In the genomic region with DNA sequence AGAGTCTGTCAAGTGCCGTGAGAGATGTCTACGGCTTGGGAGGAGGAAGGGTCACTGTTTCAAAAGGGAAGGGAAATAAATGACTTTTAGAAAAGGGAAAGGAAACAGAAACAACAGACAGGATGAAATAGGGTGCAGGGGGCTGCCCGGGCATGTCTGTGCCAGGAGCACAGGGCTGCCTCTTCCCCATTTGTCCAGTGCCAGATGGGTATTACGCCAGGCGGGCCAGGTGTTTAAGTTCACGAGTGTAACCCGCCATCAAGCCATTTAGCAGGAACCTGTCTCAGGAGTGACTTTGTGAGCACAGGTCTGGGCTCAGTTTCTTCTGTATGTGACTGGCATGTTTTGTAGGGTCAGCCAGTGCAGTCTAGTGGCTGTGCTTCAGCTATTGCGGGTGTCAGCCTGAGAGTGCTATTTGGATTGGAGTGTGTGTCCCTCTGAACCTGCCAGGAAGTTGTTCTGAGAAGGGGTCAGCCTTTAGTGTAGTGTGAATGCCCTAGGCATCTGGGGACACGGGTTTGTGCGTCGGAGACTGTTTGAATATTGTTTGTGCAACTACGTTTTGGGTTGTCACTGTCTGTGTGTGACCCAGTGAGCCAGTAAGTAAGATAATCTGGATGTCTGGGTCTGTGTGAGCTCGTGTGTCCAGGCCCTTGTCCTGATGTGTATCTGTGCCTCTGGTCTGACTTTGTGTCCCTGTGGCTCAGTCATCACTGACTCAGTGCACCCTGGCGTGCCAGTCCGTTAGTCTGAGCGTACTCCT, we compare ENCODE assay signal across 8 mouse cellular contexts. TPM values are rescaled to one million over a fixed set of nuclear protein-coding genes. Genes with fewer than 3 reads are reported as not detected.
DNase-seq lines count a peak whose midpoint lies in the region; ATAC-seq and TF ChIP-seq lines count a peak whose summit lies in the region.

No protein-coding gene starts in this region.

- H3K9ac ChIP-seq in embryonic facial prominence, embryonic 13.5 days = peak overlapping the region; percentile 71
- H3K9ac ChIP-seq in intestine, embryonic 14.5 days (ENCODE audit: low read length) = peak overlapping the region; percentile 49; the same call in 1 of the 2 replicates

- peak overlapping the region; percentile 91 for H3K4me3 ChIP-seq in cerebellum, adult 2 months (replicated peaks; ENCODE audit: insufficient read depth, low read depth, low read length)
- peak overlapping the region; percentile 68 for H3K4me3 ChIP-seq in embryonic facial prominence, embryonic 13.5 days
- H3K4me3 ChIP-seq in intestine, embryonic 14.5 days (ENCODE audit: low read depth, low read length) = peak overlapping the region; percentile 62
- H3K4me3 ChIP-seq in midbrain, embryonic 10.5 days = peak overlapping the region; percentile 95

- DNase-seq in cerebellum, adult 2 months = no peak
- no peak for DNase-seq in cerebellum, postnatal 36 days
- DNase-seq in 416B (ENCODE audit: low read depth) = peak; percentile 84
- DNase-seq in intestine, embryonic 14.5 days (ENCODE audit: low spot score) = no peak
- DNase-seq in midbrain, embryonic 10.5 days (ENCODE audit: low spot score) = no peak
- no peak for DNase-seq in urinary bladder, postnatal 25 days (ENCODE audit: low spot score)
- no peak for DNase-seq in urinary bladder, postnatal 10 days (ENCODE audit: low spot score)

- no peak for TF ChIP-seq POLR2A in cerebellum, adult 2 months (IDR thresholded peaks at IDR 0.05; ENCODE audit: borderline replicate concordance, insufficient read depth, low read length)

- H3K27me3 ChIP-seq in cerebellum, adult 2 months (ENCODE audit: control insufficient read depth, insufficient read depth, low read length) = no peaks in the 10 kb centered on the region
- peaks cover 35% of the 10 kb centered on the region for H3K27me3 ChIP-seq in embryonic facial prominence, embryonic 13.5 days
- no peaks in the 10 kb centered on the region for H3K27me3 ChIP-seq in intestine, embryonic 14.5 days (replicated peaks; ENCODE audit: control insufficient read depth, insufficient read depth, low read length)
- H3K27me3 ChIP-seq in midbrain, embryonic 10.5 days (ENCODE audit: low read depth, poor library complexity, severe bottlenecking) = peaks cover 12% of the 10 kb centered on the region; the same call in 1 of the 2 replicates

- H3K4me2 ChIP-seq in embryonic facial prominence, embryonic 13.5 days = peak overlapping the region; percentile 99
- peak overlapping the region; percentile 95 for H3K4me2 ChIP-seq in intestine, embryonic 14.5 days (ENCODE audit: low read length)

- ATAC-seq in embryonic facial prominence, embryonic 13.5 days (ENCODE audit: insufficient number of reproducible peaks, insufficient read depth, low FRiP score, low TSS enrichment, low read depth) = no peak
- no peak for ATAC-seq in intestine, embryonic 14.5 days (replicated peaks; ENCODE audit: low FRiP score, low TSS enrichment, low read depth)

- H3K27ac ChIP-seq in cerebellum, adult 2 months (ENCODE audit: insufficient read depth, low read length) = peak overlapping the region; percentile 66
- H3K27ac ChIP-seq in embryonic facial prominence, embryonic 13.5 days = peak overlapping the region; percentile 44
- peak overlapping the region; percentile 27; the same call in 1 of the 2 replicates for H3K27ac ChIP-seq in intestine, embryonic 14.5 days (ENCODE audit: low read depth)
- peak overlapping the region; percentile 79 for H3K27ac ChIP-seq in midbrain, embryonic 10.5 days (replicated peaks)

- no peak for TF ChIP-seq CTCF in cerebellum, adult 2 months (IDR thresholded peaks at IDR 0.05; ENCODE audit: borderline replicate concordance, insufficient read depth, low read depth, low read length)

- H3K4me1 ChIP-seq in cerebellum, adult 2 months (ENCODE audit: control insufficient read depth, insufficient read depth, low read length) = peaks cover 11% of the 10 kb centered on the region
- H3K4me1 ChIP-seq in embryonic facial prominence, embryonic 13.5 days = peaks cover 51% of the 10 kb centered on the region
- peaks cover 25% of the 10 kb centered on the region for H3K4me1 ChIP-seq in intestine, embryonic 14.5 days (replicated peaks; ENCODE audit: control insufficient read depth, insufficient read depth, low read length)
- H3K4me1 ChIP-seq in midbrain, embryonic 10.5 days = peaks cover 54% of the 10 kb centered on the region

- no peaks in the 10 kb centered on the region for H3K9me3 ChIP-seq in embryonic facial prominence, embryonic 13.5 days
- H3K9me3 ChIP-seq in intestine, embryonic 14.5 days (ENCODE audit: control insufficient read depth, low read length) = no peaks in the 10 kb centered on the region
- peaks cover 5% of the 10 kb centered on the region; the same call in 1 of the 2 replicates for H3K9me3 ChIP-seq in midbrain, embryonic 10.5 days (replicated peaks)

- no peaks in the 10 kb centered on the region for H3K36me3 ChIP-seq in embryonic facial prominence, embryonic 13.5 days
- no peaks in the 10 kb centered on the region for H3K36me3 ChIP-seq in intestine, embryonic 14.5 days (ENCODE audit: control insufficient read depth, insufficient read depth, low read length)
- no peaks in the 10 kb centered on the region for H3K36me3 ChIP-seq in midbrain, embryonic 10.5 days

- WGBS in cerebellum, adult 2 months = 29% methylated on average over 16 of the region's 16 CpGs
- WGBS in embryonic facial prominence, embryonic 13.5 days = 37% methylated on average over 16 of the region's 16 CpGs
- 41% methylated on average over 16 of the region's 16 CpGs for WGBS in intestine, embryonic 14.5 days
- WGBS in midbrain, embryonic 10.5 days = 50% methylated on average over 16 of the region's 16 CpGs

RNA-seq across cellular contexts. Expression of a gene that starts 0.5 kb away (rescaled TPM):
- 17.0 and 20.3 TPM in 2 replicates for polyA plus RNA-seq in cerebellum, adult 2 months (2012; rRNA removed)
- 4.8 and 5.2 TPM in 2 replicates for polyA plus RNA-seq in embryonic facial prominence, embryonic 13.5 days (2015; fragmentation: Nextera tagmentation; extraction: Ambion mirVana)
- polyA plus RNA-seq in intestine, embryonic 14.5 days (2014; fragmentation: Nextera tagmentation; extraction: Ambion mirVana) = 4.1 and 4.9 TPM in 2 replicates
- polyA plus RNA-seq in midbrain, embryonic 10.5 days (2016; fragmentation: Nextera tagmentation; extraction: Ambion mirVana) = 14.4 and 17.1 TPM in 2 replicates

RNA-seq across cellular contexts. Expression of a gene that starts 22.1 kb away (rescaled TPM):
- polyA plus RNA-seq in cerebellum, adult 2 months (2012; rRNA removed) = 81.1 and 91.1 TPM in 2 replicates
- polyA plus RNA-seq in embryonic facial prominence, embryonic 13.5 days (2015; fragmentation: Nextera tagmentation; extraction: Ambion mirVana) = 31.0 and 32.9 TPM in 2 replicates
- polyA plus RNA-seq in intestine, embryonic 14.5 days (2014; fragmentation: Nextera tagmentation; extraction: Ambion mirVana) = 14.4 and 19.0 TPM in 2 replicates
- 24.6 and 34.1 TPM in 2 replicates for polyA plus RNA-seq in midbrain, embryonic 10.5 days (2016; fragmentation: Nextera tagmentation; extraction: Ambion mirVana)

RNA-seq across cellular contexts. Expression of a gene that starts 35.3 kb away (rescaled TPM):
- 60.1 and 61.1 TPM in 2 replicates for polyA plus RNA-seq in cerebellum, adult 2 months (2012; rRNA removed)
- 23.9 and 24.3 TPM in 2 replicates for polyA plus RNA-seq in embryonic facial prominence, embryonic 13.5 days (2015; fragmentation: Nextera tagmentation; extraction: Ambion mirVana)
- 16.0 and 18.1 TPM in 2 replicates for polyA plus RNA-seq in intestine, embryonic 14.5 days (2014; fragmentation: Nextera tagmentation; extraction: Ambion mirVana)
- polyA plus RNA-seq in midbrain, embryonic 10.5 days (2016; fragmentation: Nextera tagmentation; extraction: Ambion mirVana) = 6.3 and 10.0 TPM in 2 replicates

RNA-seq across cellular contexts. Expression of a gene that starts 49.4 kb away (rescaled TPM):
- 0.75 and 0.95 TPM in 2 replicates for polyA plus RNA-seq in cerebellum, adult 2 months (2012; rRNA removed)
- 1.4 and 1.5 TPM in 2 replicates for polyA plus RNA-seq in embryonic facial prominence, embryonic 13.5 days (2015; fragmentation: Nextera tagmentation; extraction: Ambion mirVana)
- polyA plus RNA-seq in intestine, embryonic 14.5 days (2014; fragmentation: Nextera tagmentation; extraction: Ambion mirVana) = 1.8 and 2.3 TPM in 2 replicates
- 0.86 and 1.4 TPM in 2 replicates for polyA plus RNA-seq in midbrain, embryonic 10.5 days (2016; fragmentation: Nextera tagmentation; extraction: Ambion mirVana)

Comparison
In these comparisons a context has a peak if more than half of its experiments do, and no peak if none do; other contexts are left out.
1. H3K27ac ChIP-seq: peak in every context shown above with its lines; median percentile 79 in midbrain, embryonic 10.5 days; 66 in cerebellum, adult 2 months; 44 in embryonic facial prominence, embryonic 13.5 days; 27 in intestine, embryonic 14.5 days.